In genomic region chr1:25060191-25060590, GRCm38 (mm10) we compare ENCODE assay signal across 16 mouse cellular contexts.
DNase-seq lines count a peak whose midpoint lies in the region; TF ChIP-seq lines count a peak whose summit lies in the region.
"Had no signal": no experiment of that assay in that cellular context is flagged by ENCODE, and none has a peak within 500 bp of the region (broad histone marks: within the 10 kb centered on the region; RNA-seq: fewer than 3 reads in every experiment).

No protein-coding gene starts in this region.

- H3K4me3 ChIP-seq in layer of hippocampus, adult 2 months: no peak overlapping the region
- H3K4me3 ChIP-seq: kidney, embryonic 15.5 days; neural tube, embryonic 15.5 days; stomach, embryonic 15.5 days had no signal

- TF ChIP-seq POLR2A in brain, embryonic 14.5 days (IDR thresholded peaks at IDR 0.05; ENCODE audit: borderline replicate concordance, extremely low read depth, insufficient read depth, insufficient read length, poor library complexity, severe bottlenecking): no peak

- peak in 1 of 2 experiments; percentile 24 for DNase-seq in layer of hippocampus, adult 2 months (ENCODE audit: low spot score in 2 of 2)
- DNase-seq in layer of hippocampus, postnatal 25 days (ENCODE audit: extremely low spot score in 1 of 2, low spot score in 1 of 2): no peak
- peak; percentile 52 for DNase-seq in brain, embryonic 14.5 days (ENCODE audit: low read depth)
- peak; percentile 58 to 63 for DNase-seq in cerebellum, adult 18-20 months
- DNase-seq in left cerebral cortex, adult 9 months (ENCODE audit: low spot score in 2 of 2): peak; percentile 31 to 51
- no peak for DNase-seq in lung, postnatal 10 days
- no peak for DNase-seq in liver
- DNase-seq: heart, adult 11 months; heart, postnatal 14 days; lung, postnatal 4 days; thymus, postnatal 36 days had no signal

- peak overlapping the region; percentile 53 for H3K27ac ChIP-seq in layer of hippocampus, adult 2 months
- H3K27ac ChIP-seq: hindbrain, postnatal 0 days; kidney, embryonic 15.5 days; liver, embryonic 14.5 days; neural tube, embryonic 15.5 days; stomach, embryonic 15.5 days had no signal

- TF ChIP-seq CTCF in layer of hippocampus, adult 2 months (conservative IDR thresholded peaks at IDR 0.05): no peak
- no peak for TF ChIP-seq CTCF in brain, embryonic 14.5 days (IDR thresholded peaks at IDR 0.05; ENCODE audit: borderline replicate concordance, extremely low read depth, insufficient read depth, insufficient read length)

Comparison
In these comparisons a context has a peak if more than half of its experiments do, and no peak if none do; other contexts are left out.
1. DNase-seq: peak in brain, embryonic 14.5 days (single experiment), cerebellum, adult 18-20 months (2 of 2) and left cerebral cortex, adult 9 months (2 of 2); none in layer of hippocampus, postnatal 25 days (0 of 2), lung, postnatal 10 days (single experiment) and liver (single experiment).